Mouse (Mus musculus): ENCODE measurements around the gene Aifm2. TPM values are rescaled to one million over a fixed set of nuclear protein-coding genes. Genes with fewer than 3 reads are reported as not detected.

Aifm2 gene
- polyA plus RNA-seq, 1 experiment from 2014 or later, result 4.4 TPM

DNA sequence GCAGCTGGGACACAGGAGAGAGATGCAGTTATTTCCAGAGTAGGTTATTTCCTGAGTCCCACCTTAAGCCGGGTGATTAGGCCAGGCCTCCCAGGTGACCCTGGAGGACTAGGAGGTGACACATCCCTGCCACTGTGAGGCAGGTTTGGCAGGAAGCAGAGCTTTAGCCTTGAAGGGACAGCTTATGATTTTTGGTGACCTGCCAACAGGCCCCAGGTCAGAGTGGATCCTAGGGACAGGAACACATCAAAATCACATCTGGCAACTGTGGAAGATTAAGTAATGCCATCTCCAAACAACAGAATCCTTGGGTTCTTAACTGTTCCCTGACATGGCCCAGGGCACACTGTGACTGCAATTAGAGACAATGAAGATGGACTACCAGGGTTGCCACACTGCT, 26.2 kb downstream of the Aifm2 start:
- Histone ChIP-seq H3K27me3 (no peaks in the 10 kb centered on the region), H3K9ac (no peak overlapping the region), H3K4me2 (no peak overlapping the region), H3K27ac (replicated peaks) (no peak overlapping the region), H3K36me3 (replicated peaks) (no peaks in the 10 kb centered on the region), H3K4me1 (replicated peaks) (no peaks in the 10 kb centered on the region), H3K4me3 (replicated peaks) (no peak overlapping the region), H3K9me3 (replicated peaks) (no peaks in the 10 kb centered on the region)
- ATAC-seq (ENCODE audit: insufficient read depth), result no peak
- 35% methylated on average over 1 of the region's 1 CpGs for WGBS (ENCODE audit: insufficient replicate concordance)

DNA sequence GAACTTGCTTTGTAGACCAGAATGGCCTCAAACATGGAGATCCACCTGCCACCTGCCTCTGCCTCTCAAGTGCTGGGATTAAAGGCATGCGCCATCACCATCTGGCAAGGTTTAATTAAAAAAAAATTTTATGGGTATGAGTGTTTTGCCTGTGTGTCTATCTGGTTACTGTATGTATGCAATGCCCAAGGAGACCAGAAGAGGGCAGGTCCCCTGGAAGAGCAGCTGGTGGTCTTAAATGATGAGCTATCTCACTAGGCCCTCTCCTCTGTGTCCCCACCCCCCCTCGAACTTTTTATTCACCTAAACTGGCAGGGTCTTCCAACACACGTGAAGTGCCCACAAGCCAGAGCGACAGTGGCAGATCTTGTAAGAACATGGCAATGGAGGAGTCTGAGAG, 26.8 kb downstream of the Aifm2 start:
- no peak overlapping the region for H3K4me3 ChIP-seq (replicated peaks)
- H3K27me3 ChIP-seq, result no peaks in the 10 kb centered on the region
- no peak overlapping the region for H3K4me2 ChIP-seq
- H3K36me3 ChIP-seq (replicated peaks), result no peaks in the 10 kb centered on the region
- H3K9ac ChIP-seq, result no peak overlapping the region
- no peak overlapping the region for H3K27ac ChIP-seq (replicated peaks)
- no peaks in the 10 kb centered on the region for H3K9me3 ChIP-seq (replicated peaks)
- H3K4me1 ChIP-seq (replicated peaks), result no peaks in the 10 kb centered on the region
- WGBS (ENCODE audit: insufficient replicate concordance), result 63% methylated on average over 4 of the region's 4 CpGs
- no peak for ATAC-seq (ENCODE audit: insufficient read depth)

DNA sequence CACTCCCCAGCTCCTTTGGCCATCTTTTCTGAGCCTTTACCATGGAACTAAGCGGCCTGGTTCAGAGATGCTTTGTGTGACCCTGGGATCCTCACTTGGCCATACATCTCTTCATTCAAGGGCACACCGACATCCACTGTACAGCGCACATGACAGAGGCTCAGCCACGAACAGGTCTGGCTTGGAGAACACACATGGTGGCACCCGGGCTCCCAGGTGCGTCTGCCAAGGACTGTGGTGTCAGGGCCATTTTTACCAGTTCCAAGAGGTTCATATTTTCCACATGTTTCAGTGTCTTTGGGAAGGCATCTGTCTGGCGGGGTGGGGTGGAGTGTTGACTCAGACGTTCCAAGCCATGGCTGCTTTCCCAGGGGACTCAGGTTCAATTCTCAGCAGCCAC, 27.3 kb downstream of the Aifm2 start:
- H3K4me1 ChIP-seq (replicated peaks), result no peaks in the 10 kb centered on the region
- no peaks in the 10 kb centered on the region for H3K27me3 ChIP-seq
- no peak overlapping the region for H3K4me2 ChIP-seq
- H3K9ac ChIP-seq, result no peak overlapping the region
- WGBS (ENCODE audit: insufficient replicate concordance), result 72% methylated on average over 8 of the region's 8 CpGs
- ATAC-seq (ENCODE audit: insufficient read depth), result no peak
- H3K36me3 ChIP-seq (replicated peaks), result no peaks in the 10 kb centered on the region
- no peak overlapping the region for H3K27ac ChIP-seq (replicated peaks)
- no peak overlapping the region for H3K4me3 ChIP-seq (replicated peaks)
- H3K9me3 ChIP-seq (replicated peaks), result no peaks in the 10 kb centered on the region

- Histone ChIP-seq H3K27ac (replicated peaks) (no peak overlapping the region), H3K4me2 (no peak overlapping the region), H3K9ac (no peak overlapping the region), H3K4me3 (replicated peaks) (no peak overlapping the region), H3K36me3 (replicated peaks) (no peaks in the 10 kb centered on the region), H3K9me3 (replicated peaks) (no peaks in the 10 kb centered on the region), H3K27me3 (no peaks in the 10 kb centered on the region), H3K4me1 (replicated peaks) (no peaks in the 10 kb centered on the region)
- ATAC-seq (ENCODE audit: insufficient read depth), result no peak
- 71% methylated on average over 4 of the region's 4 CpGs for WGBS (ENCODE audit: insufficient replicate concordance)
Measured at GRCm38 (mm10) chr10:61745133-61745532, 30.1 kb downstream of the Aifm2 start.

- no peaks in the 10 kb centered on the region for H3K9me3 ChIP-seq (replicated peaks)
- peaks cover 4% of the 10 kb centered on the region; the same call in 1 of the 2 replicates for H3K4me1 ChIP-seq (replicated peaks)
- no peak overlapping the region for H3K4me3 ChIP-seq (replicated peaks)
- no peaks in the 10 kb centered on the region for H3K36me3 ChIP-seq (replicated peaks)
- no peak for ATAC-seq (ENCODE audit: insufficient read depth)
- H3K4me2 ChIP-seq, result no peak overlapping the region
- no peak overlapping the region for H3K9ac ChIP-seq
- WGBS (ENCODE audit: insufficient replicate concordance), result 78% methylated on average over 13 of the region's 13 CpGs
- no peaks in the 10 kb centered on the region for H3K27me3 ChIP-seq
- H3K27ac ChIP-seq (replicated peaks), result no peak overlapping the region
Measured at GRCm38 (mm10) chr10:61747302-61747701, 32.2 kb downstream of the Aifm2 start.

DNA sequence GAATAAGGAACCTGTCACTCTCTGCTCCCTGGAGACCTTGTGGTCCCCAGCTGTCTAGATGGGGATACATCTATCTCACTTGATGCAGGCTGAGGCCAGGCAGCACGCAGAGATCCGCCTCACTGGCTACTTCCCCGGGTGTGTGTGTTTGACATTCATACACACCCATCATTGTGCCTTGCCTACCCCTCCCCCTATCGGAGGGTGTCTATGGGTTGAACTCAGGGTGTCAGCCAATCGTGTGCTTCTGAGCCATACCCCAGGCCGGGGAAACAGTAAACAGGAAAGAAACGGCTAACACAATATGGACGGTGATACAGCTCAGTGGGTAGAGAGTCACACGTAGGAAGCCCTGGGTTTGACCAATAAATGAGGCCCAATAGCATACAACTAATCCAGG, 35.0 kb downstream of the Aifm2 start:
- no peaks in the 10 kb centered on the region for H3K9me3 ChIP-seq (replicated peaks)
- 58% methylated on average over 9 of the region's 9 CpGs for WGBS (ENCODE audit: insufficient replicate concordance)
- no peak overlapping the region for H3K4me2 ChIP-seq
- H3K4me3 ChIP-seq (replicated peaks), result no peak overlapping the region
- ATAC-seq (ENCODE audit: insufficient read depth), result no peak
- peaks cover 4% of the 10 kb centered on the region; the same call in 1 of the 2 replicates for H3K4me1 ChIP-seq (replicated peaks)
- no peaks in the 10 kb centered on the region for H3K36me3 ChIP-seq (replicated peaks)
- no peak overlapping the region for H3K9ac ChIP-seq
- H3K27me3 ChIP-seq, result no peaks in the 10 kb centered on the region
- no peak overlapping the region for H3K27ac ChIP-seq (replicated peaks)

GRCm38 (mm10) chr10:61751534-61752219, 36.6 kb downstream of the Aifm2 start:
- H3K27ac ChIP-seq (replicated peaks), result peak overlapping the region; percentile 81
- no peak overlapping the region for H3K4me3 ChIP-seq (replicated peaks)

DNA sequence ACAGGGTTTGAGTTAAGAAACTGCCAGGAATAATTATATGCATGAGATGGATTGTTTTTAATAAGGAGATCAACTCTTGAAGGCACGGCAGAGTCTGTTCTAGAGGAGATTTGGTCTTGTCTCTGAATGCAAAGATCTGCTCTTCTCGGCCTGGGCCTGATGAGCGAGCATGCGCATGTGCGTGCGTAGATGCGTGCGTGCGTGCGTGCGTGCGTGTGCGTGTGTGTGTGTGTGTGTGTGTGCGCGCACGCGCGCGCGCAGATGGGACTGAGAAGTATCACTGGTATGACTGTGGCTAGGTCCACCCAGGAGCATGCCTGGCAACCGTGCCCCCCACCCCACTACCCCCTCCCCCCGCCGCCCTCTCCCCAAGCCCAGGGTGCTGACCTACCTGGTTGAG, 38.0 kb downstream of the Aifm2 start:
- Histone ChIP-seq H3K9me3 (replicated peaks) (no peaks in the 10 kb centered on the region), H3K36me3 (replicated peaks) (no peaks in the 10 kb centered on the region), H3K27me3 (no peaks in the 10 kb centered on the region), H3K4me1 (replicated peaks) (peaks cover 4% of the 10 kb centered on the region; the same call in 1 of the 2 replicates), H3K9ac (no peak overlapping the region), H3K4me2 (no peak overlapping the region), H3K4me3 (replicated peaks) (no peak overlapping the region), H3K27ac (replicated peaks) (no peak overlapping the region)
- no peak for ATAC-seq (ENCODE audit: insufficient read depth)
- WGBS (ENCODE audit: insufficient replicate concordance), result 89% methylated on average over 23 of the region's 23 CpGs

More at GRCm38 (mm10) chr10:61751534-61752219, 36.6 kb downstream of the Aifm2 start:
- Histone ChIP-seq H3K36me3 (replicated peaks) (no peaks in the 10 kb centered on the region), H3K9me3 (replicated peaks) (no peaks in the 10 kb centered on the region), H3K9ac (no peak overlapping the region), H3K4me1 (replicated peaks) (peaks cover 4% of the 10 kb centered on the region; the same call in 1 of the 2 replicates), H3K27me3 (no peaks in the 10 kb centered on the region), H3K4me2 (0 out of 2 replicates have a peak overlapping the region, but pooled peaks have one; percentile 7)
- WGBS (ENCODE audit: insufficient replicate concordance), result 31% methylated on average over 20 of the region's 20 CpGs
- peak; percentile 83 for ATAC-seq (ENCODE audit: insufficient read depth)

- Histone ChIP-seq H3K4me2 (no peak overlapping the region), H3K9me3 (replicated peaks) (no peaks in the 10 kb centered on the region), H3K4me1 (replicated peaks) (no peaks in the 10 kb centered on the region), H3K9ac (no peak overlapping the region), H3K36me3 (replicated peaks) (no peaks in the 10 kb centered on the region), H3K4me3 (replicated peaks) (no peak overlapping the region), H3K27me3 (no peaks in the 10 kb centered on the region), H3K27ac (replicated peaks) (no peak overlapping the region)
- WGBS (ENCODE audit: insufficient replicate concordance), result 83% methylated on average over 14 of the region's 14 CpGs
- no peak for ATAC-seq (ENCODE audit: insufficient read depth)
Measured at GRCm38 (mm10) chr10:61757022-61757421, 42.0 kb downstream of the Aifm2 start.

GRCm38 (mm10) chr10:61758904-61759303, 43.8 kb downstream of the Aifm2 start:
- no peak overlapping the region for H3K27ac ChIP-seq (replicated peaks)
- H3K4me1 ChIP-seq (replicated peaks), result no peaks in the 10 kb centered on the region
- no peak overlapping the region for H3K4me2 ChIP-seq
- no peaks in the 10 kb centered on the region for H3K9me3 ChIP-seq (replicated peaks)
- no peak for ATAC-seq (ENCODE audit: insufficient read depth)
- H3K4me3 ChIP-seq (replicated peaks), result no peak overlapping the region
- H3K9ac ChIP-seq, result no peak overlapping the region
- no peaks in the 10 kb centered on the region for H3K27me3 ChIP-seq
- no peaks in the 10 kb centered on the region for H3K36me3 ChIP-seq (replicated peaks)
- 73% methylated on average over 2 of the region's 2 CpGs for WGBS (ENCODE audit: insufficient replicate concordance)

DNA sequence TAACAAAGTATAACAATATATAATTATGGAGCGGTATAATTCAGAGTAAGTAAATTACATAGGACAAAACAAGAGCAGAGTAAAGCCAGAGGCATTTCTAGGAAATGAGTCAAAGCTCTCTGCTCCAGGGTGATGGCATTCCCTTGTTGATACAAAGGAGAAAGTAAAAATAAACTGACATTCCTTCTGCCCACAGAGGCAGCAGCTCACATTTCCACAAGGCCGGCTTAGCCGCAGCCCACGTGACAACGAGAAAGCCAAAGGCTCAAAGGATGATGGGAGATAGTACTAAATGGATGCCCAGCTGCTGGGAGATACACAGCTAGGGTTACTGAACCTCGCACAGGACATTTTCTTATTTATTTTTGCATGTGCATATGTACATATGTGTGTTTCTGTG, 44.8 kb downstream of the Aifm2 start:
- WGBS (ENCODE audit: insufficient replicate concordance), result 39% methylated on average over 6 of the region's 6 CpGs
- Histone ChIP-seq H3K4me3 (replicated peaks) (no peak overlapping the region), H3K9ac (no peak overlapping the region), H3K4me2 (no peak overlapping the region), H3K27ac (replicated peaks) (no peak overlapping the region), H3K9me3 (replicated peaks) (no peaks in the 10 kb centered on the region), H3K4me1 (replicated peaks) (no peaks in the 10 kb centered on the region), H3K36me3 (replicated peaks) (no peaks in the 10 kb centered on the region), H3K27me3 (no peaks in the 10 kb centered on the region)
- no peak for ATAC-seq (ENCODE audit: insufficient read depth)

- H3K27ac ChIP-seq (replicated peaks), result no peak overlapping the region
- WGBS (ENCODE audit: insufficient replicate concordance), result 64% methylated on average over 8 of the region's 8 CpGs
- no peak overlapping the region for H3K4me3 ChIP-seq (replicated peaks)
- H3K4me2 ChIP-seq, result no peak overlapping the region
- no peak overlapping the region for H3K9ac ChIP-seq
- H3K9me3 ChIP-seq (replicated peaks), result no peaks in the 10 kb centered on the region
- H3K36me3 ChIP-seq (replicated peaks), result no peaks in the 10 kb centered on the region
- no peak for ATAC-seq (ENCODE audit: insufficient read depth)
- H3K27me3 ChIP-seq, result no peaks in the 10 kb centered on the region
- H3K4me1 ChIP-seq (replicated peaks), result no peaks in the 10 kb centered on the region
Measured at GRCm38 (mm10) chr10:61764689-61765088, 49.6 kb downstream of the Aifm2 start.

Measured in liver, embryonic 15.5 days (tissue).